Mouse (Mus musculus): ENCODE measurements at regions not wholly inside any gene's neighbourhood (a gene's known extent, or its start where the extent isn't known, plus 50 kb on each side); places are given as distances from the start of the nearest gene placed in this dataset.

GRCm38 (mm10) chr5:12948472-12948871, 176.7 kb upstream of the Sema3a start:
- Histone ChIP-seq H3K4me1 (ENCODE audit: control insufficient read depth, insufficient read depth, low read length) (peaks cover 6% of the 10 kb centered on the region; the same call in 1 of the 2 replicates), H3K9ac (ENCODE audit: low read depth, low read length, severe bottlenecking) (no peak overlapping the region), H3K36me3 (ENCODE audit: control insufficient read depth, insufficient read depth, low read length) (no peaks in the 10 kb centered on the region), H3K4me2 (replicated peaks; ENCODE audit: low read depth, low read length, severe bottlenecking) (no peak overlapping the region), H3K9me3 (ENCODE audit: control insufficient read depth, low read length) (no peaks in the 10 kb centered on the region), H3K4me3 (replicated peaks; ENCODE audit: low read length) (no peak overlapping the region), H3K27ac (replicated peaks; ENCODE audit: low read depth, low read length) (no peak overlapping the region), H3K27me3 (ENCODE audit: control insufficient read depth, insufficient read depth, low read length) (no peaks in the 10 kb centered on the region)
- DNase-seq (ENCODE audit: low spot score) (peak; percentile 18), ATAC-seq (ENCODE audit: low FRiP score, low read depth) (0 out of 2 replicates have a peak, but pooled peaks have one; percentile 34)
- no peak for TF ChIP-seq POLR2A (IDR thresholded peaks at IDR 0.05; ENCODE audit: borderline replicate concordance, extremely low read depth, insufficient read depth, insufficient read length)
- WGBS: 46% methylated on average over 2 of the region's 2 CpGs

GRCm38 (mm10) chr5:12970987-12971386, 154.2 kb upstream of the Sema3a start:
- H3K9ac ChIP-seq (ENCODE audit: low read depth, low read length, severe bottlenecking): no peak overlapping the region
- DNase-seq (ENCODE audit: low spot score) (no peak), ATAC-seq (ENCODE audit: low FRiP score, low read depth) (no peak)
- TF ChIP-seq POLR2A (IDR thresholded peaks at IDR 0.05; ENCODE audit: borderline replicate concordance, extremely low read depth, insufficient read depth, insufficient read length): no peak
- H3K36me3 ChIP-seq (ENCODE audit: control insufficient read depth, insufficient read depth, low read length): no peaks in the 10 kb centered on the region
- H3K27ac ChIP-seq (replicated peaks; ENCODE audit: low read depth, low read length): no peak overlapping the region
- H3K9me3 ChIP-seq (ENCODE audit: control insufficient read depth, low read length): no peaks in the 10 kb centered on the region
- H3K4me3 ChIP-seq (replicated peaks; ENCODE audit: low read length): no peak overlapping the region
- 37% methylated on average over 5 of the region's 5 CpGs for WGBS
- no peaks in the 10 kb centered on the region for H3K27me3 ChIP-seq (ENCODE audit: control insufficient read depth, insufficient read depth, low read length)
- no peak overlapping the region for H3K4me2 ChIP-seq (replicated peaks; ENCODE audit: low read depth, low read length, severe bottlenecking)
- H3K4me1 ChIP-seq (ENCODE audit: control insufficient read depth, insufficient read depth, low read length): no peaks in the 10 kb centered on the region

DNA sequence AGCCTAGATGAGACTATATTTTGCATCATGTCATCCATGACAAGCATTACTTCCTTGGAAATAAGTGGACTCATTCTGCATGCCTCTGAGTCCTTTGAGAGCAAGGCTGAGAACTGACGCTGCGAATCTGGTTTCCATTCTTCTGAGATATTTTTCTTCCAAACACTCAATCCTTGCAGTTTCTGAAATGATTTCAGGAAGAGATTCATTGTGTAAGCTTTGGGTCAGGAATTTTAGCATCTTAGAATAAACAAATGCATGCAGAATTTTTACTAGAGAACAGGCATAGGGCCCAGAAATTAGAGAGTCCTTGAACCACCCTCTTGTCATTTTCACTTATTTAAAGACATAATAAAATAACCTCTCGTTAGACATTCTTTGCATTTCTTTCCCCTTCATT, 151.5 kb upstream of the Sema3a start:
- H3K9ac ChIP-seq (ENCODE audit: low read depth, low read length, severe bottlenecking): no peak overlapping the region
- DNase-seq (ENCODE audit: low spot score): no peak
- no peaks in the 10 kb centered on the region for H3K4me1 ChIP-seq (ENCODE audit: control insufficient read depth, insufficient read depth, low read length)
- H3K27ac ChIP-seq (replicated peaks; ENCODE audit: low read depth, low read length): no peak overlapping the region
- no peak for TF ChIP-seq POLR2A (IDR thresholded peaks at IDR 0.05; ENCODE audit: borderline replicate concordance, extremely low read depth, insufficient read depth, insufficient read length)
- 52% methylated on average over 3 of the region's 3 CpGs for WGBS
- no peak overlapping the region for H3K4me2 ChIP-seq (replicated peaks; ENCODE audit: low read depth, low read length, severe bottlenecking)
- H3K27me3 ChIP-seq (ENCODE audit: control insufficient read depth, insufficient read depth, low read length): no peaks in the 10 kb centered on the region
- no peaks in the 10 kb centered on the region for H3K9me3 ChIP-seq (ENCODE audit: control insufficient read depth, low read length)
- no peak for ATAC-seq (ENCODE audit: low FRiP score, low read depth)
- no peaks in the 10 kb centered on the region for H3K36me3 ChIP-seq (ENCODE audit: control insufficient read depth, insufficient read depth, low read length)
- no peak overlapping the region for H3K4me3 ChIP-seq (replicated peaks; ENCODE audit: low read length)

DNA sequence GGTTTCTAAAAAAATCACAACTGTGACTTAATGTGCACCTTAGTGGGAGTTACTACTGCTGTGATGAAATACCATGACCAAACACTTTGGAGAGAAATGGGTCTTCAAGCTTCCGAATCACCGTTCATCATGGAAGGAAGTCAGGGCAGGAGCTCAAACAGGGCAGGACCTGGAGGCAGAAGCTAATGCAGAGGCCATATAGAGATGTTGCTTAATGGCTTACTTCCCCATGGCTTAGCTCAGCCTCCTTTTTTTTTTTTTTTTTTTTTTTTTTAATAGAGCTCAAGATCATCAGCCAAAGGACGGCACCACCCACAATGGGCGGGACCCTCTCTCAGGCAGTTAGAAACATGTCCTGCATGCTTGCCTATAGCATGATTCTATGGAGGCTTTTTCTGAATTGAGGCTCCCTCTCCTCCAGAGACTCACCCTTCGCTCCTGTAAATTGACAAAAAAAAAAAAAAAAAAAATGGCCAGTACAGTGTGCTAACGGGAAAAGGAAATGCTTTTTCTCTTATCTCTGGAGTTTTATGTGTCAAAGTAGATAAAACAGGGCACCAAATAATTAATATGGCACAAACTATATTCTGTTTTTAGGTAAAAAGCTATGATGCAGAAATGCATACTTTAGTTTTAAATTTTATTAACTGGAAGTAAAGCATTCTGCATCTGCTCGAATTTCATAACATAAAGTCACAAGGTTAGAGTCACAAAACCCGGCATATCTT, 149.0 kb upstream of the Sema3a start:
- H3K27ac ChIP-seq (replicated peaks; ENCODE audit: low read depth, low read length): no peak overlapping the region
- TF ChIP-seq POLR2A (IDR thresholded peaks at IDR 0.05; ENCODE audit: borderline replicate concordance, extremely low read depth, insufficient read depth, insufficient read length): no peak
- DNase-seq (ENCODE audit: low spot score) (no peak), ATAC-seq (ENCODE audit: low FRiP score, low read depth) (no peak)
- no peak overlapping the region for H3K9ac ChIP-seq (ENCODE audit: low read depth, low read length, severe bottlenecking)
- no peaks in the 10 kb centered on the region for H3K36me3 ChIP-seq (ENCODE audit: control insufficient read depth, insufficient read depth, low read length)
- no peak overlapping the region for H3K4me2 ChIP-seq (replicated peaks; ENCODE audit: low read depth, low read length, severe bottlenecking)
- 82% methylated on average over 8 of the region's 8 CpGs for WGBS
- no peaks in the 10 kb centered on the region for H3K27me3 ChIP-seq (ENCODE audit: control insufficient read depth, insufficient read depth, low read length)
- H3K4me1 ChIP-seq (ENCODE audit: control insufficient read depth, insufficient read depth, low read length): no peaks in the 10 kb centered on the region
- no peaks in the 10 kb centered on the region for H3K9me3 ChIP-seq (ENCODE audit: control insufficient read depth, low read length)
- no peak overlapping the region for H3K4me3 ChIP-seq (replicated peaks; ENCODE audit: low read length)

DNA sequence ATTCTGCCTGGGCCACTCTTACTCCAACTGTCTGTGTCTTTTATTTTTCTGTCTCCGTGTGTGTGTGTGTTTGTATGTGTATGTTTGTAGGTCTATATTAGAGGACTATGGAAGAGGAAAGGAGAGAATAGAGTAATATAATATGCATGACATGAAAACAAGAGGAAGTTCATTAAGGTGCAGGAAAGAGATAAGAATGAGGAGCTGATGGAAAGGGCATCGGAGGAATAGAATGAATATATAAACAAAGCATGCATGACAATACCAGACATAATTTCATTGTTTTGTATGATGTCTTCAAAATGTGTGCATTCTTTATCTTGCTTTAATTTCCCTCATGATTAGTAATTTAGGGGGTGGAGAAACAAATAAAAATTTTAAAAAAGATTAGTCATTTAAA, 147.3 kb upstream of the Sema3a start:
- H3K27ac ChIP-seq (replicated peaks; ENCODE audit: low read depth, low read length): no peak overlapping the region
- no peak overlapping the region for H3K4me3 ChIP-seq (replicated peaks; ENCODE audit: low read length)
- no peaks in the 10 kb centered on the region for H3K4me1 ChIP-seq (ENCODE audit: control insufficient read depth, insufficient read depth, low read length)
- no peaks in the 10 kb centered on the region for H3K36me3 ChIP-seq (ENCODE audit: control insufficient read depth, insufficient read depth, low read length)
- DNase-seq (ENCODE audit: low spot score) (no peak), ATAC-seq (ENCODE audit: low FRiP score, low read depth) (no peak)
- H3K9ac ChIP-seq (ENCODE audit: low read depth, low read length, severe bottlenecking): no peak overlapping the region
- no peak for TF ChIP-seq POLR2A (IDR thresholded peaks at IDR 0.05; ENCODE audit: borderline replicate concordance, extremely low read depth, insufficient read depth, insufficient read length)
- 80% methylated on average over 2 of the region's 2 CpGs for WGBS
- no peaks in the 10 kb centered on the region for H3K27me3 ChIP-seq (ENCODE audit: control insufficient read depth, insufficient read depth, low read length)
- no peaks in the 10 kb centered on the region for H3K9me3 ChIP-seq (ENCODE audit: control insufficient read depth, low read length)
- no peak overlapping the region for H3K4me2 ChIP-seq (replicated peaks; ENCODE audit: low read depth, low read length, severe bottlenecking)
